Mouse (Mus musculus): ENCODE measurements around the gene Mmp14.

Gene Mmp14

GRCm38 (mm10) chr14:54393794-54394193, 37.6 kb upstream of the Mmp14 start:
- Histone ChIP-seq H3K27me3 (ENCODE audit: insufficient read depth, low read length) (no peaks in the 10 kb centered on the region), H3K9me3 (ENCODE audit: low read length) (no peaks in the 10 kb centered on the region), H3K4me1 (replicated peaks; ENCODE audit: low read depth, low read length) (peaks cover 84% of the 10 kb centered on the region), H3K36me3 (ENCODE audit: insufficient read depth, low read length) (peaks cover 100% of the 10 kb centered on the region), H3K4me3 (replicated peaks; ENCODE audit: low read length) (no peak overlapping the region)
- TF ChIP-seq POU5F1 (IDR thresholded peaks at IDR 0.05; ENCODE audit: borderline replicate concordance, low read length) = no peak
- no peak for TF ChIP-seq NANOG (IDR thresholded peaks at IDR 0.05; ENCODE audit: borderline replicate concordance, low read length)
- TF ChIP-seq CTCF (conservative IDR thresholded peaks at IDR 0.05; ENCODE audit: low read length) = no peak

GRCm38 (mm10) chr14:54394309-54394708, 37.1 kb upstream of the Mmp14 start:
- no peak overlapping the region for H3K4me3 ChIP-seq (replicated peaks; ENCODE audit: low read length)
- no peaks in the 10 kb centered on the region for H3K9me3 ChIP-seq (ENCODE audit: low read length)
- peaks cover 100% of the 10 kb centered on the region for H3K36me3 ChIP-seq (ENCODE audit: insufficient read depth, low read length)
- H3K27me3 ChIP-seq (ENCODE audit: insufficient read depth, low read length) = no peaks in the 10 kb centered on the region
- TF ChIP-seq POU5F1 (IDR thresholded peaks at IDR 0.05; ENCODE audit: borderline replicate concordance, low read length) = no peak
- no peak for TF ChIP-seq NANOG (IDR thresholded peaks at IDR 0.05; ENCODE audit: borderline replicate concordance, low read length)
- TF ChIP-seq CTCF (conservative IDR thresholded peaks at IDR 0.05; ENCODE audit: low read length) = no peak
- H3K4me1 ChIP-seq (replicated peaks; ENCODE audit: low read depth, low read length) = peaks cover 85% of the 10 kb centered on the region

- TF ChIP-seq NANOG (IDR thresholded peaks at IDR 0.05; ENCODE audit: borderline replicate concordance, low read length) = no peak
- no peak for TF ChIP-seq POU5F1 (IDR thresholded peaks at IDR 0.05; ENCODE audit: borderline replicate concordance, low read length)
- no peak for TF ChIP-seq CTCF (conservative IDR thresholded peaks at IDR 0.05; ENCODE audit: low read length)
- Histone ChIP-seq H3K4me3 (replicated peaks; ENCODE audit: low read length) (no peak overlapping the region), H3K9me3 (ENCODE audit: low read length) (no peaks in the 10 kb centered on the region), H3K27me3 (ENCODE audit: insufficient read depth, low read length) (no peaks in the 10 kb centered on the region), H3K4me1 (replicated peaks; ENCODE audit: low read depth, low read length) (peaks cover 85% of the 10 kb centered on the region), H3K36me3 (ENCODE audit: insufficient read depth, low read length) (peaks cover 98% of the 10 kb centered on the region)
These were observed 34.7 kb upstream of the Mmp14 start for GRCm38 (mm10) chr14:54396685-54397084.

- H3K9me3 ChIP-seq (ENCODE audit: low read length) = no peaks in the 10 kb centered on the region
- H3K4me1 ChIP-seq (replicated peaks; ENCODE audit: low read depth, low read length) = peaks cover 83% of the 10 kb centered on the region
- peaks cover 98% of the 10 kb centered on the region for H3K36me3 ChIP-seq (ENCODE audit: insufficient read depth, low read length)
- TF ChIP-seq POU5F1 (IDR thresholded peaks at IDR 0.05; ENCODE audit: borderline replicate concordance, low read length) (no peak), CTCF (conservative IDR thresholded peaks at IDR 0.05; ENCODE audit: low read length) (no peak), NANOG (IDR thresholded peaks at IDR 0.05; ENCODE audit: borderline replicate concordance, low read length) (no peak)
- no peak overlapping the region for H3K4me3 ChIP-seq (replicated peaks; ENCODE audit: low read length)
- no peaks in the 10 kb centered on the region for H3K27me3 ChIP-seq (ENCODE audit: insufficient read depth, low read length)
These were observed 33.4 kb upstream of the Mmp14 start for GRCm38 (mm10) chr14:54397872-54398527.

GRCm38 (mm10) chr14:54398528-54398916, 32.9 kb upstream of the Mmp14 start:
- H3K36me3 ChIP-seq (ENCODE audit: insufficient read depth, low read length) = peaks cover 98% of the 10 kb centered on the region
- H3K9me3 ChIP-seq (ENCODE audit: low read length) = no peaks in the 10 kb centered on the region
- H3K27me3 ChIP-seq (ENCODE audit: insufficient read depth, low read length) = no peaks in the 10 kb centered on the region

GRCm38 (mm10) chr14:54398921-54399382, 32.5 kb upstream of the Mmp14 start:
- Histone ChIP-seq H3K27me3 (ENCODE audit: insufficient read depth, low read length) (no peaks in the 10 kb centered on the region), H3K4me3 (replicated peaks; ENCODE audit: low read length) (no peak overlapping the region), H3K4me1 (replicated peaks; ENCODE audit: low read depth, low read length) (peaks cover 83% of the 10 kb centered on the region), H3K9me3 (ENCODE audit: low read length) (no peaks in the 10 kb centered on the region), H3K36me3 (ENCODE audit: insufficient read depth, low read length) (peaks cover 98% of the 10 kb centered on the region)
- no peak for TF ChIP-seq CTCF (conservative IDR thresholded peaks at IDR 0.05; ENCODE audit: low read length)
- no peak for TF ChIP-seq POU5F1 (IDR thresholded peaks at IDR 0.05; ENCODE audit: borderline replicate concordance, low read length)
- no peak for TF ChIP-seq NANOG (IDR thresholded peaks at IDR 0.05; ENCODE audit: borderline replicate concordance, low read length)

More at GRCm38 (mm10) chr14:54398528-54398916, 32.9 kb upstream of the Mmp14 start:
- Histone ChIP-seq H3K4me3 (replicated peaks; ENCODE audit: low read length) (no peak overlapping the region), H3K4me1 (replicated peaks; ENCODE audit: low read depth, low read length) (peaks cover 84% of the 10 kb centered on the region)
- TF ChIP-seq POU5F1 (IDR thresholded peaks at IDR 0.05; ENCODE audit: borderline replicate concordance, low read length) (no peak), CTCF (conservative IDR thresholded peaks at IDR 0.05; ENCODE audit: low read length) (no peak), NANOG (IDR thresholded peaks at IDR 0.05; ENCODE audit: borderline replicate concordance, low read length) (no peak)

GRCm38 (mm10) chr14:54401723-54402122, 29.7 kb upstream of the Mmp14 start:
- Histone ChIP-seq H3K27me3 (ENCODE audit: insufficient read depth, low read length) (no peaks in the 10 kb centered on the region), H3K9me3 (ENCODE audit: low read length) (no peaks in the 10 kb centered on the region), H3K4me3 (replicated peaks; ENCODE audit: low read length) (no peak overlapping the region), H3K4me1 (replicated peaks; ENCODE audit: low read depth, low read length) (peaks cover 86% of the 10 kb centered on the region), H3K36me3 (ENCODE audit: insufficient read depth, low read length) (peaks cover 97% of the 10 kb centered on the region)
- TF ChIP-seq NANOG (IDR thresholded peaks at IDR 0.05; ENCODE audit: borderline replicate concordance, low read length) (no peak), POU5F1 (IDR thresholded peaks at IDR 0.05; ENCODE audit: borderline replicate concordance, low read length) (no peak), CTCF (conservative IDR thresholded peaks at IDR 0.05; ENCODE audit: low read length) (no peak)

- Histone ChIP-seq H3K36me3 (ENCODE audit: insufficient read depth, low read length) (peaks cover 84% of the 10 kb centered on the region), H3K4me3 (replicated peaks; ENCODE audit: low read length) (peak overlapping the region; percentile 84), H3K9me3 (ENCODE audit: low read length) (no peaks in the 10 kb centered on the region), H3K27me3 (ENCODE audit: insufficient read depth, low read length) (no peaks in the 10 kb centered on the region), H3K4me1 (replicated peaks; ENCODE audit: low read depth, low read length) (peaks cover 88% of the 10 kb centered on the region)
- TF ChIP-seq NANOG (IDR thresholded peaks at IDR 0.05; ENCODE audit: borderline replicate concordance, low read length) = no peak
- peak; percentile 27 for TF ChIP-seq CTCF (conservative IDR thresholded peaks at IDR 0.05; ENCODE audit: low read length)
These were observed 22.9 kb upstream of the Mmp14 start for GRCm38 (mm10) chr14:54408336-54409056.

All from E14TG2a.4 (cell line).